Comparison of ENCODE assay signal across 39 mouse cellular contexts in the genomic region with DNA sequence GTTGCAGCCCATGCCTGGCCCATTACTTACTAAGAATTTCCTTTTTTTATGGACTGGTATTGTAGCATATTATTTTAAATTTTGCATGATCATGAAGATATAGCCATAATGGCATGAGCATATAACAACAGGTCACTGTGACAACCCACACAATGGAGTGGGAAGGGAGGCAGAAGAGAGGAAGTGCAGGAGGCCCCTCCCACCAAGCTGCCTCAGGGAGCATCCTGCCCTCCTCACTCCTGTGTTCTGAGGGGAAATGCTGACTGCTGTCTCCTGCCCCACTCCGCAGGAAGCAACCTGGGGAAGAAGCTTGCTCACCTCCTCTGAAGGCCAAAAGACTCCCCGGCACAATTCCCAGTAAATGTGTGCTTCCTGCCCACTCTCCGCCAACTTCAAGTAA. TPM values are rescaled to one million over a fixed set of nuclear protein-coding genes. Genes with fewer than 3 reads are reported as not detected.
"Had no signal": no experiment of that assay in that cellular context is flagged by ENCODE, and none has a peak within 500 bp of the region (broad histone marks: within the 10 kb centered on the region; RNA-seq: fewer than 3 reads in every experiment).

No protein-coding gene starts in this region.

- H3K4me1 ChIP-seq: intestine, embryonic 15.5 days; limb, embryonic 13.5 days; limb, embryonic 15.5 days had no signal

- DNase-seq: gastrocnemius, postnatal 14 days; gastrocnemius, postnatal 36 days; heart, adult 18-20 months; heart, postnatal 4 days; kidney, adult 2 months; kidney, adult 9 months; kidney, postnatal 14 days; kidney, postnatal 4 days; left cerebral cortex, postnatal 4 days; lung, adult 18-20 months had no signal

- H3K36me3 ChIP-seq: heart, embryonic 10.5 days; heart, embryonic 13.5 days; heart, embryonic 15.5 days; hindbrain, embryonic 10.5 days; hindbrain, embryonic 12.5 days; intestine, embryonic 15.5 days; limb, embryonic 13.5 days; limb, embryonic 15.5 days; liver, embryonic 12.5 days had no signal

- H3K9me3 ChIP-seq: heart, embryonic 10.5 days; heart, embryonic 13.5 days; heart, embryonic 15.5 days; hindbrain, embryonic 10.5 days; hindbrain, embryonic 12.5 days; intestine, embryonic 15.5 days; limb, embryonic 13.5 days; limb, embryonic 15.5 days; liver, embryonic 12.5 days had no signal

- H3K4me3 ChIP-seq: heart, embryonic 10.5 days; heart, embryonic 13.5 days; heart, embryonic 15.5 days; hindbrain, embryonic 10.5 days; hindbrain, embryonic 12.5 days; intestine, embryonic 15.5 days; layer of hippocampus, adult 2 months; left cerebral cortex, adult 2 months; limb, embryonic 13.5 days; limb, embryonic 15.5 days; liver, embryonic 12.5 days had no signal

- ATAC-seq: hindbrain, embryonic 16.5 days; inflammation-experienced regulatory T-cells, adult 6 months; intestine, embryonic 15.5 days; intestine, postnatal 0 days; liver, embryonic 12.5 days had no signal

- H3K27me3 ChIP-seq: hindbrain, embryonic 12.5 days; intestine, embryonic 15.5 days; limb, embryonic 15.5 days had no signal

- H3K9ac ChIP-seq: heart, embryonic 13.5 days; heart, embryonic 15.5 days; hindbrain, embryonic 12.5 days; hindbrain, embryonic 14.5 days; intestine, embryonic 15.5 days; limb, embryonic 13.5 days; limb, embryonic 15.5 days; liver, embryonic 12.5 days; liver, embryonic 14.5 days had no signal

- H3K27ac ChIP-seq: heart, embryonic 10.5 days; heart, embryonic 13.5 days; heart, embryonic 15.5 days; hindbrain, embryonic 10.5 days; hindbrain, embryonic 12.5 days; hindbrain, embryonic 14.5 days; intestine, embryonic 15.5 days; kidney, postnatal 0 days; layer of hippocampus, adult 2 months; left cerebral cortex, adult 2 months; limb, embryonic 13.5 days; limb, embryonic 15.5 days; liver, embryonic 12.5 days; liver, embryonic 14.5 days had no signal

- H3K4me2 ChIP-seq: heart, embryonic 13.5 days; heart, embryonic 15.5 days; hindbrain, embryonic 12.5 days; hindbrain, embryonic 14.5 days; intestine, embryonic 15.5 days; limb, embryonic 13.5 days; limb, embryonic 15.5 days; liver, embryonic 12.5 days had no signal

RNA-seq across cellular contexts. Expression of a gene that starts 10.1 kb away (rescaled TPM):
- total RNA-seq: gastrocnemius, adult 18-20 months; gastrocnemius, adult 8-10 months; gastrocnemius, postnatal 14 days; gastrocnemius, postnatal 36 days had no signal
- polyA plus RNA-seq: heart, embryonic 10.5 days; heart, postnatal 0 days; hindbrain, embryonic 10.5 days; inflammation-experienced regulatory T-cells, adult 6 months; kidney, postnatal 0 days; limb, embryonic 11.5 days; liver, adult 2 months had no signal

RNA-seq across cellular contexts. Expression of a gene that starts 23.2 kb away (rescaled TPM):
- total RNA-seq: gastrocnemius, adult 18-20 months; gastrocnemius, adult 8-10 months; gastrocnemius, postnatal 36 days; left cerebral cortex, adult 2 months; liver, adult 2 months had no signal
- polyA plus RNA-seq: inflammation-experienced regulatory T-cells, adult 6 months; intestine, postnatal 0 days; liver, adult 2 months had no signal

RNA-seq across cellular contexts. Expression of a gene that starts 33.7 kb away (rescaled TPM):
- total RNA-seq: gastrocnemius, adult 18-20 months; gastrocnemius, adult 8-10 months; gastrocnemius, postnatal 14 days; gastrocnemius, postnatal 36 days; heart, adult 18-20 months; heart, adult 8-10 months; heart, postnatal 25 days; layer of hippocampus, adult 2 months; layer of hippocampus, postnatal 10 days; layer of hippocampus, postnatal 25 days; left cerebral cortex, adult 2 months; left cerebral cortex, postnatal 10 days; left cerebral cortex, postnatal 25 days; left cerebral cortex, postnatal 4 days; liver, adult 2 months had no signal
- polyA plus RNA-seq: gonadal fat pad, adult 2 months; inflammation-experienced regulatory T-cells, adult 6 months; kidney, adult 2 months; liver, adult 2 months had no signal
